Mouse (Mus musculus): Measurements from ENCODE around the gene Mapk12.

DNA sequence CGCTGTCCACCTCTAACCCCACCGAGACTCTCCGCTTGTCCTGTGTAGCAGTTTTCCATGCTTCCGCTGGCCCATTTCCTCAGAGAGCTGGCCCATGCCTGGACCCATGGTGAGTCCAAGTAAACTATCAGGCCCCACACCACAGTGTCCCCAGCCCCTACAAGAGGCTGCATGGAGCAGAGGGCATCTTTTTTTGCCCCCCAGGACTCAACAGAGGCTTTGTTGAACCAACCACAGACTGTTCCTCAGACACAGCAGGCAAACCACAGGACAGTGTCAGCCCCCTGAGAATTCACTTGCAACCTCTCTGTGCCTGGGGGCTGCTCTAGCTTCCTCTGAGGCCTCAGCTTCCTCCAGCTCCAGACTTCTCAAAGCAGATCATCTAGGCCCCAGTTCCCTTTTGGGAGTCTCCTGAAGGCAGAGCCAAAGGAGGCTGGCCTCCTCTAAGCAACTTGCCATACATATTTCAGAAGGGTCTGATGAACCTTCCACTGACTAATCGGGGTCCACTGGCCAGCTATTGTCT, 31.1 kb upstream of the Mapk12 start:
- TF ChIP-seq CTCF (IDR thresholded peaks at IDR 0.05) (no peak), EP300 (IDR thresholded peaks at IDR 0.05) (no peak)
